Mouse (Mus musculus) stomach, postnatal 0 days (tissue): ENCODE data around the gene Olfr645. TPM values are rescaled to one million over a fixed set of nuclear protein-coding genes. Genes with fewer than 3 reads are reported as not detected.

ENCODE experiments used
- ATAC-seq: fragments of 200-750 bp; cut with Nextera tagmentation; 2 replicates; pipeline ENCODE4 v1.8.0; 2017; ENCODE audit not compliant: low FRiP score, low TSS enrichment
- DNase-seq: peaks from one replicate; pipeline ENCODE4 v3.0.0-alpha.2; 2016; ENCODE audit warnings: low spot score
- H3K27ac ChIP-seq: fragments of 300-500 bp; sonication (generic); replicated peaks from 2 replicates; pipeline ENCODE4 v1.5.1; 2014; ENCODE audit warnings: mild to moderate bottlenecking, control low read depth
- H3K27me3 ChIP-seq: fragments of 300-500 bp; sonication (generic); 2 replicates; pipeline ENCODE4 v1.6.1; 2014; ENCODE audit warnings: low read length; ENCODE audit not compliant: control insufficient read depth, insufficient read depth
- H3K36me3 ChIP-seq: fragments of 300-500 bp; sonication (generic); 2 replicates; pipeline ENCODE4 v1.6.1; 2014; ENCODE audit warnings: low read length, mixed read lengths; ENCODE audit not compliant: control insufficient read depth, insufficient read depth
- H3K4me1 ChIP-seq: fragments of 300-500 bp; sonication (generic); replicated peaks from 2 replicates; pipeline ENCODE4 v1.6.1; 2014; ENCODE audit warnings: antibody characterized with exemption; ENCODE audit not compliant: control insufficient read depth, insufficient read depth
- H3K4me2 ChIP-seq: fragments of 300-500 bp; sonication (generic); replicated peaks from 2 replicates; pipeline ENCODE4 v1.6.1; 2014; ENCODE audit warnings: low read depth, mild to moderate bottlenecking, control low read depth, moderate library complexity
- H3K4me3 ChIP-seq: fragments of 300-500 bp; sonication (generic); 2 replicates; pipeline ENCODE4 v1.5.1; 2014; ENCODE audit warnings: low read depth, low read length, control low read depth
- H3K9ac ChIP-seq: fragments of 300-500 bp; sonication (generic); 2 replicates; pipeline ENCODE4 v1.6.1; 2014; ENCODE audit warnings: mild to moderate bottlenecking, low read length, control low read depth, mixed read lengths
- H3K9me3 ChIP-seq: fragments of 300-500 bp; sonication (generic); 2 replicates; pipeline ENCODE4 v1.6.1; 2016; ENCODE audit warnings: low read length; ENCODE audit not compliant: control insufficient read depth
- CTCF ChIP-seq: IDR thresholded peaks from 2 replicates; pipeline ENCODE4 v1.5.1; 2016; ENCODE audit warnings: antibody characterized with exemption, low read depth, mild to moderate bottlenecking, moderate library complexity
- EP300 ChIP-seq: optimal IDR thresholded peaks from 2 replicates; pipeline ENCODE3; 2016; ENCODE audit warnings: antibody characterized with exemption
- WGBS: fragments of 180-500 bp; shearing (Covaris S2); extraction: QIAGEN DNeasy Blood & Tissue Kit; methylation state at CpG from one replicate; pipeline ENCODE4 v1.1.7; 2014; 5-methylcytosine and 5-hydroxymethylcytosine counted together
- polyA plus RNA-seq: library from polyadenylated mRNA; unstranded; fragments of >200 nt; fragmentation: Nextera tagmentation; extraction: Ambion mirVana; gene quantifications from 2 replicates; pipeline ENCODE4 v1.2.1, GENCODE M21; 2015

The Olfr645 gene
- polyA plus RNA-seq = not detected in 2 replicates

GRCm38 (mm10) chr7:104085365-104085764 is at the start of gene Olfr645:
Gene Olfr645 (minus strand): TSS chr7:104085465.
- Histone ChIP-seq H3K36me3 (no peaks in the 10 kb centered on the region), H3K4me2 (no peak within 1 kb of the TSS), H3K27me3 (no peaks in the 10 kb centered on the region), H3K9ac (no peak within 1 kb of the TSS), H3K4me3 (no peak within 1 kb of the TSS), H3K4me1 (no peaks in the 10 kb centered on the region), H3K27ac (no peak within 1 kb of the TSS), H3K9me3 (no peaks in the 10 kb centered on the region)
- DNase-seq = no peak
- 58% methylated on average over 1 of the region's 1 CpGs for WGBS
- TF ChIP-seq EP300 (no peak), CTCF (no peak)
- no peak for ATAC-seq

- no peak within 1 kb of the TSS for H3K9ac ChIP-seq
- H3K4me2 ChIP-seq = no peak within 1 kb of the TSS
- no peaks in the 10 kb centered on the region for H3K9me3 ChIP-seq
- no peaks in the 10 kb centered on the region for H3K4me1 ChIP-seq
- ATAC-seq = no peak
- H3K36me3 ChIP-seq = no peaks in the 10 kb centered on the region
- no peaks in the 10 kb centered on the region for H3K27me3 ChIP-seq
- TF ChIP-seq EP300 (no peak), CTCF (no peak)
- WGBS = 89% methylated on average over 5 of the region's 5 CpGs
- no peak within 1 kb of the TSS for H3K27ac ChIP-seq
- DNase-seq = no peak
- no peak within 1 kb of the TSS for H3K4me3 ChIP-seq
Measured at GRCm38 (mm10) chr7:104129726-104130125, 44.5 kb upstream of the Olfr645 start, which contains the start of gene Ubqln5. Gene Ubqln5 (minus strand): TSS chr7:104129826.

GRCm38 (mm10) chr7:104104757-104104972 is 19.4 kb upstream of the Olfr645 start, which contains the start of gene Olfr646:
Gene Olfr646 (plus strand): TSS chr7:104104873.
- Histone ChIP-seq H3K4me2 (no peak within 1 kb of the TSS), H3K9me3 (no peaks in the 10 kb centered on the region), H3K36me3 (no peaks in the 10 kb centered on the region), H3K4me3 (no peak within 1 kb of the TSS), H3K9ac (no peak within 1 kb of the TSS), H3K4me1 (no peaks in the 10 kb centered on the region), H3K27me3 (no peaks in the 10 kb centered on the region), H3K27ac (no peak within 1 kb of the TSS)
- TF ChIP-seq CTCF (no peak), EP300 (no peak)
- DNase-seq (no peak), ATAC-seq (no peak)

GRCm38 (mm10) chr7:104103913-104104756 is 18.9 kb upstream of the Olfr645 start:
- no peaks in the 10 kb centered on the region for H3K9me3 ChIP-seq
- no peak overlapping the region for H3K27ac ChIP-seq
- DNase-seq = no peak
- H3K9ac ChIP-seq = no peak overlapping the region
- no peaks in the 10 kb centered on the region for H3K4me1 ChIP-seq
- no peak for ATAC-seq
- H3K4me3 ChIP-seq = no peak overlapping the region
- TF ChIP-seq EP300 (no peak), CTCF (no peak)
- H3K27me3 ChIP-seq = no peaks in the 10 kb centered on the region
- no peak overlapping the region for H3K4me2 ChIP-seq
- 51% methylated on average over 4 of the region's 4 CpGs for WGBS
- no peaks in the 10 kb centered on the region for H3K36me3 ChIP-seq

GRCm38 (mm10) chr7:104071769-104072168 is 13.5 kb downstream of the Olfr645 start, which contains the start of gene Olfr644:
Gene Olfr644 (minus strand): TSS chr7:104071869.
- DNase-seq = no peak
- no peak within 1 kb of the TSS for H3K4me2 ChIP-seq
- H3K4me1 ChIP-seq = no peaks in the 10 kb centered on the region
- WGBS = 60% methylated on average over 2 of the region's 2 CpGs
- H3K4me3 ChIP-seq = no peak within 1 kb of the TSS
- no peaks in the 10 kb centered on the region for H3K27me3 ChIP-seq
- H3K27ac ChIP-seq = no peak within 1 kb of the TSS
- ATAC-seq = no peak
- H3K9me3 ChIP-seq = no peaks in the 10 kb centered on the region
- TF ChIP-seq EP300 = no peak
- H3K36me3 ChIP-seq = no peaks in the 10 kb centered on the region
- no peak within 1 kb of the TSS for H3K9ac ChIP-seq

GRCm38 (mm10) chr7:104061345-104061744 is 23.9 kb downstream of the Olfr645 start, which contains the start of gene 4930516K23Rik:
Gene 4930516K23Rik (minus strand): TSS chr7:104061445.
- DNase-seq (no peak), ATAC-seq (no peak)
- Histone ChIP-seq H3K4me2 (no peak within 1 kb of the TSS), H3K9ac (no peak within 1 kb of the TSS), H3K36me3 (no peaks in the 10 kb centered on the region), H3K27me3 (no peaks in the 10 kb centered on the region), H3K27ac (no peak within 1 kb of the TSS), H3K9me3 (no peaks in the 10 kb centered on the region), H3K4me3 (no peak within 1 kb of the TSS), H3K4me1 (no peaks in the 10 kb centered on the region)
- TF ChIP-seq EP300 = no peak
- TF ChIP-seq CTCF = no peak
- WGBS = 39% methylated on average over 2 of the region's 2 CpGs
